Mouse (Mus musculus) adrenal gland, postnatal 0 days (tissue): ENCODE data around the gene Vmn1r37. TPM values are rescaled to one million over a fixed set of nuclear protein-coding genes. Genes with fewer than 3 reads are reported as not detected.

Experiments
- polyA plus RNA-seq: library from polyadenylated mRNA; unstranded; fragments of >200 nt; fragmentation: Nextera tagmentation; extraction: Ambion mirVana; gene quantifications from 2 replicates; pipeline ENCODE4 v1.2.1, GENCODE M21; 2015

Gene Vmn1r37
- not detected in 2 replicates for polyA plus RNA-seq

DNA sequence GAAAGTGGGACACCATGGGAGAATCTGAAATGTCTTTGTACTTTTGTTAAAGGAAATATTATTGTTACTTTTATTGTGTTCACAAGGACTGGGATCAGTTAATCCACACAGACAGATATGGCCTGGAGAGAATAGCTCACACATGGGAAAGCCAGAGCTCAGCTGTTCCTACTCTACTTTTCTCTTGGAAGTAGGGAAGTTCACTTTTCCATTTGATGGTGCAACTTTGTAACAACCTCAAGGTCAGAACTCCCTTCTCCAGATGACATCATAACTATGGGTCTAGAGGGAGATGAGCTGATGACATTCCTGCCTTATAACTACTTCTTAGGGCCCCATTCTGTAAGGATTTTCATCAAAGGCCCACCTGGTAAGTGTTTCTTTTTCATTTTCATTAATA, at the start of gene Vmn1r37:
Vmn1r37 (plus strand) TSS at position 301 of the 400 bp plus-strand sequence.

DNA sequence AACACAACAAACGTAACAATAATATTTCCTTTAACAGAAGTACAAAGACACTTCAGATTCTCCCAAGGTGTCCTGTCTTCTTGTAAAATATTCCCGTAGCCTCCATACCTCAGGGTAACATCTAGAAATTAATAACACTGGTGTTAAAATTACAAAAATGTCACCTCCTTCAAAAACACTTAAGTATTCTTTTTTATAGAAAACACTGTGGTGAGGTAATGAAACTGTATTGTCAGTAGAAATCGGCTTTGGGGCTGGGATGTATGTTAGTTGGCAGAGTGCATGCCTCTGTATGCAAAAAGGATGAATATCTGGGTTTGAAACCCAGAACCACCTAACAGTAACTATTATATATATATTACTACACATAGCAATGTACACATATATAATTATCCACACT, 43.4 kb upstream of the Vmn1r37 start, which contains the start of gene Vmn1r35:
Vmn1r35 (minus strand) TSS at position 101 of the 400 bp plus-strand sequence.

DNA sequence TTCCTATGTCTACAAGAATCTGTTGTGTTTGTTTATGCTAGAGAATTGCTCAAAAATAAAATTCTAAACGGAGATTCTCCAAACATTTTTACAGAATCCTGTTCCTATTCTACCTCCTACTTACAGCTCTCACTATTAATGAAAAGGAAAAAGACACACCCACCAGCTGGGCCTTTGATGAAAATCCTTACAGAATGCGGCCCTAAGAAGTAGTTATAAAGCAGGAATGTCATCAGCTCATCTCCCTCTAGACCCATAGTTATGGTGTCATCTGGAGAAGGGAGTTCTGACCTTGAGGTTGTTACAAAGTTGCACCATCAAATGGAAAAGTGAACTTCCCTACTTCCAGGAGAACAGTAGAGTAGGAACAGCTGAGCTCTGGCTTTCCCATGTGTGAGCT, 10.1 kb upstream of the Vmn1r37 start, which contains the start of gene Vmn1r36:
Vmn1r36 (minus strand) TSS at position 101 of the 400 bp plus-strand sequence.

DNA sequence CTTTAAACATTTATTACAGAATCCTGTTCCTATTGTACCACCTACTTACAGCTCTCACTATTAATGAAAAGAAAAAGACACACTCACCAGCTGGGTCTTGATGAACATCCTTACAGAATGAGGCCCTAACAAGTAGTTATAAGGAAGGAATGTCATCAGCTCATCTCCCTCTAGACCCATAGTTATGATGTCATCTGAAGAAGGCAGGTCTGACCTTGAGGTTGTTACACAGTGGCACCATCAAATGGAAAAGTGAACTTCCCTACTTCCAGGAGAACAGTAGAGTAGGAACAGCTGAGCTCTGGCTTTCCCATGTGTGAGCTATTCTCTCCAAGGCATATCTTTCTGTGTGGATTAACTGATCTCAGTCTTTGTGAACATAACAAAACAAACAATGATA, 53.3 kb downstream of the Vmn1r37 start, which contains the start of gene Vmn1r38:
Vmn1r38 (minus strand) TSS at position 101 of the 400 bp plus-strand sequence.

Other genes with a start within 250 kb of the Vmn1r37 start
- 59.3 and 62.5 TPM in 2 replicates for gene Mad2l1, start 194.0 kb upstream of the Vmn1r37 start, polyA plus RNA-seq
- gene Vmn1r32, start 169.3 kb upstream of the Vmn1r37 start, polyA plus RNA-seq = not detected in 2 replicates
- not detected in 2 replicates for gene Vmn1r33, start 111.1 kb upstream of the Vmn1r37 start, polyA plus RNA-seq
- gene Vmn1r34, start 85.5 kb upstream of the Vmn1r37 start, polyA plus RNA-seq = not detected in 2 replicates
- gene Vmn1r35, start 43.5 kb upstream of the Vmn1r37 start, polyA plus RNA-seq = not detected in 2 replicates
- not detected in 2 replicates for gene Vmn1r36, start 10.2 kb upstream of the Vmn1r37 start, polyA plus RNA-seq
- gene Vmn1r38, start 53.2 kb downstream of the Vmn1r37 start, polyA plus RNA-seq = not detected in 2 replicates
- not detected in 2 replicates for gene Vmn1r39, start 81.2 kb downstream of the Vmn1r37 start, polyA plus RNA-seq
- gene Gng12, start 167.0 kb downstream of the Vmn1r37 start, polyA plus RNA-seq = 47.7 and 61.6 TPM in 2 replicates